Mouse (Mus musculus) embryonic fibroblast, embryonic 13.5 days (primary cell): ENCODE results near the gene Syna.

Source experiments
- CTCF ChIP-seq: IDR thresholded peaks from 2 replicates; pipeline ENCODE4 v1.5.1; 2011; ENCODE audit warnings: mild to moderate bottlenecking, control low read depth, low read length, moderate library complexity, borderline replicate concordance; ENCODE audit not compliant: insufficient read depth
- POLR2A ChIP-seq: IDR thresholded peaks from 2 replicates; pipeline ENCODE4 v1.6.1; 2011; ENCODE audit warnings: low read depth, mild to moderate bottlenecking, control low read depth, low read length, moderate library complexity

DNA sequence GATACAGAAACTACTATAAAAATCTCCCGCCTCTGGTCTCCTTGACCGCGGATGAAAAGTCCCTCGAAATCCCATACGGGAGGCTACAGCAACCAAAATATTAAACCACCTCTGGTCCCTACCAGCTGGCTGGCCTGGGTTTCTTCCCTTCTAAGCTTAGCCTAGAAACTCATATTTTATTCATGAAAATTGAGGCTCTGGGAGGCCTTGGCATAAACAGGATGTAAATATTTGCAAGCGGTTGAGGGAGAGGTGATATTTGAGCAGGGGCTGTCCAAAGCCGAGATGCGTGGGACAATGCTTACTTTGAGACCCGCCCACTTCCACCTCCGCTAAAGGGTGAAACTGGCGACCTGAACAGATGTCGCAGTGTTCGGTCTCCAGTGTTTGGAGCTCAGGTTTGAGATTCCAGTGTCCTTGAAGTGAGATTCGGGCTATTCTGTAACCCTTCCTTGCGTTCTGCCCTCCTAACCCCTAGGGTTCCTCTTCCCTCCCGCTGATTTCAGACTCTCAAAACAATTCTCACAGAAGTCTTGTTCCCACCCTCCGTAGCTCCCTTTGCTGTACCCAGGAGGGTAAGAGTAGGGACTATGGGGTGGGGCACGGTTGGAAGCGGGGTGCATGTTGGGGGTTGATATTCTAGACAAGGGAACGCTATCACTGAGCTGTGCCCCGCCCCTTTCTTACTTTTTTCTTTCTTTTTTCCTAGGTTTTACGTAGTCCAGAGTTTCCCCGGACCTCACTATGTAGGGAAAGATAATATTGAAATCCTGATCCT lies 11.9 kb upstream of the Syna start:
- TF ChIP-seq CTCF (no peak), POLR2A (peak; percentile 70)
